Mouse (Mus musculus) bone marrow macrophage, adult 2 months (primary cell): Measurements from ENCODE around the gene Iqsec2. TPM values are rescaled to one million over a fixed set of nuclear protein-coding genes. Genes with fewer than 3 reads are reported as not detected.
A peak's percentile ranks its signal among the peaks of the same experiment; 100 is the strongest.

ENCODE experiments used
- H3K27ac ChIP-seq: 2 replicates; pipeline ENCODE4 v1.5.1; 2012; ENCODE audit warnings: low read depth, low read length; ENCODE audit not compliant: insufficient read depth
- H3K4me1 ChIP-seq: 2 replicates; pipeline ENCODE4 v1.6.1; 2012; ENCODE audit warnings: low read length; ENCODE audit not compliant: control insufficient read depth, insufficient read depth
- H3K4me3 ChIP-seq: 2 replicates; pipeline ENCODE4 v1.5.1; 2012; ENCODE audit warnings: mild to moderate bottlenecking, low read length, moderate library complexity; ENCODE audit not compliant: insufficient read depth
- CTCF ChIP-seq: IDR thresholded peaks from 2 replicates; pipeline ENCODE4 v1.5.1; 2012; ENCODE audit warnings: low read depth, mild to moderate bottlenecking, low read length, moderate library complexity
- POLR2A ChIP-seq: IDR thresholded peaks from 2 replicates; pipeline ENCODE4 v1.6.1; 2012; ENCODE audit warnings: mild to moderate bottlenecking, low read depth, low read length, borderline replicate concordance
- polyA plus RNA-seq: library from polyadenylated mRNA; stranded (reverse); fragments of >200 nt; gene quantifications from 2 replicates; pipeline ENCODE4 v1.2.4, GENCODE M21; 2012; ENCODE audit not compliant: missing spikeins, insufficient read depth, insufficient read length

The Iqsec2 gene
- polyA plus RNA-seq, 1 experiment = 41.1 TPM

GRCm38 (mm10) chrX:152148706-152149105 lies 4.6 kb downstream of the Iqsec2 start:
- H3K4me3 ChIP-seq = no peak overlapping the region
- H3K4me1 ChIP-seq = peaks cover 3% of the 10 kb centered on the region; the same call in 1 of the 2 replicates
- no peak for TF ChIP-seq CTCF
- no peak for TF ChIP-seq POLR2A
- no peak overlapping the region for H3K27ac ChIP-seq

- H3K4me3 ChIP-seq = no peak overlapping the region
- no peak for TF ChIP-seq CTCF
- H3K27ac ChIP-seq = no peak overlapping the region
- peaks cover 3% of the 10 kb centered on the region; the same call in 1 of the 2 replicates for H3K4me1 ChIP-seq
Observed at GRCm38 (mm10) chrX:152151709-152152108, 7.6 kb downstream of the Iqsec2 start.

DNA sequence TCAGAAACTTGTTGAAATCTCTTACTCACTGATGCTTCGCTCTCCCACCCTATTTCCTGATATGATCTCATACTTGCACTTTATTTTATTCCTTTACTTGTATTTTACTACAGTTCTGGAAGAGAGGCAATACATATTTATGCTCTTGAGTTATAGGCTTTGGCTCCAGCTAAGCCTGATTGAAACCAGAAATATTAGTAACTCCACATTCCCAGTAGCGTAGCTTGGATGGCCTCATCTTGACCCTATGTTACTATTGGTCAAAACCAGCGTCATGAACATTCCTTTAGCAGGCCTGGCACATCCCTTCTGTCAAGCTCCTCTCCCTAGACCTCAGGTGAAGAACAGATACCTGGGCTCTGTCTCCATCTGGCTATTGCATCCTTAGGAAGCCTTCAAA lies 14.2 kb downstream of the Iqsec2 start:
- TF ChIP-seq POLR2A = no peak
- no peak overlapping the region for H3K27ac ChIP-seq

DNA sequence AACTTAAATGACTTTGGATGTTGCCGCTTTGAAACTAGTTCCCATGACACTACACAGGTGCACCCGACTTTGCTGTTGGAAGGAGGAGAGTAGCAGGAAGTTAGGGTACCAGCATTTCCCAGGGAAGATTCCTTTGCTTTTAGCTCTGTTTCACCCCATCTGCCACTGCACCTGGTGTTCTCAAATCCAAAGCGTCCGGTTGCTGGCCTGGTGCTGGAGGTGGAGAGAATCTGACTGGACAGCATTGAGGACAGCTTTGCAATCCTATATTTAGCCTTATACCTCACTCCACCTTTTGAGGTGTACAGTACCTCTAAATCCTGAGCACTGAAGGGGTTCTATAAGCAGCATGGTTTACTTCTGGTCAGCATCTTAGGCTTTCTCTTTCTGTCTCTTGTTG lies 17.3 kb downstream of the Iqsec2 start:
- no peak overlapping the region for H3K4me3 ChIP-seq
- H3K4me1 ChIP-seq = peaks cover 21% of the 10 kb centered on the region

More for the DNA sequence above, 14.2 kb downstream of the Iqsec2 start:
- H3K4me3 ChIP-seq = no peak overlapping the region
- H3K4me1 ChIP-seq = peaks cover 13% of the 10 kb centered on the region

GRCm38 (mm10) chrX:152164061-152164460 lies 20.0 kb downstream of the Iqsec2 start:
- Histone ChIP-seq H3K4me3 (no peak overlapping the region), H3K4me1 (peaks cover 36% of the 10 kb centered on the region), H3K27ac (peak overlapping the region; percentile 85)
- no peak for TF ChIP-seq POLR2A
- TF ChIP-seq CTCF = no peak

More for the DNA sequence above, 17.3 kb downstream of the Iqsec2 start:
- TF ChIP-seq POLR2A (no peak), CTCF (no peak)
- H3K27ac ChIP-seq = no peak overlapping the region

GRCm38 (mm10) chrX:152166161-152166560 lies 22.1 kb downstream of the Iqsec2 start:
- Histone ChIP-seq H3K27ac (no peak overlapping the region), H3K4me1 (peaks cover 51% of the 10 kb centered on the region), H3K4me3 (no peak overlapping the region)
- no peak for TF ChIP-seq CTCF

- peak overlapping the region; percentile 62 for H3K27ac ChIP-seq
- TF ChIP-seq POLR2A (no peak), CTCF (no peak)
- no peak overlapping the region for H3K4me3 ChIP-seq
- H3K4me1 ChIP-seq = peaks cover 66% of the 10 kb centered on the region
Observed at GRCm38 (mm10) chrX:152168521-152168920, 24.5 kb downstream of the Iqsec2 start.

- no peak for TF ChIP-seq POLR2A
- no peak for TF ChIP-seq CTCF
- Histone ChIP-seq H3K4me3 (no peak overlapping the region), H3K27ac (peak overlapping the region; percentile 93), H3K4me1 (peaks cover 62% of the 10 kb centered on the region)
Observed at GRCm38 (mm10) chrX:152171041-152172026, 27.3 kb downstream of the Iqsec2 start.

GRCm38 (mm10) chrX:152172487-152172935 lies 28.4 kb downstream of the Iqsec2 start:
- Histone ChIP-seq H3K4me3 (peak overlapping the region; percentile 32), H3K4me1 (peaks cover 54% of the 10 kb centered on the region), H3K27ac (peak overlapping the region; percentile 96)
- no peak for TF ChIP-seq POLR2A
- no peak for TF ChIP-seq CTCF

- Histone ChIP-seq H3K27ac (no peak overlapping the region), H3K4me3 (no peak overlapping the region), H3K4me1 (peaks cover 31% of the 10 kb centered on the region)
- no peak for TF ChIP-seq CTCF
Observed at GRCm38 (mm10) chrX:152175284-152175683, 31.2 kb downstream of the Iqsec2 start.
